Mouse (Mus musculus) lung, postnatal 14 days (tissue): ENCODE measurements around the gene Unc80.

Source experiments
- DNase-seq: peaks from one replicate; pipeline ENCODE4 v3.0.0; 2021

Unc80 gene

GRCm38 (mm10) chr1:66467821-66468703 is at the start of gene Unc80:
TSS of gene Unc80 (plus strand) at chr1:66468367.
- peak; percentile 55 for DNase-seq

- DNase-seq = no peak
Observed at GRCm38 (mm10) chr1:66426073-66426472, 42.1 kb upstream of the Unc80 start.

DNA sequence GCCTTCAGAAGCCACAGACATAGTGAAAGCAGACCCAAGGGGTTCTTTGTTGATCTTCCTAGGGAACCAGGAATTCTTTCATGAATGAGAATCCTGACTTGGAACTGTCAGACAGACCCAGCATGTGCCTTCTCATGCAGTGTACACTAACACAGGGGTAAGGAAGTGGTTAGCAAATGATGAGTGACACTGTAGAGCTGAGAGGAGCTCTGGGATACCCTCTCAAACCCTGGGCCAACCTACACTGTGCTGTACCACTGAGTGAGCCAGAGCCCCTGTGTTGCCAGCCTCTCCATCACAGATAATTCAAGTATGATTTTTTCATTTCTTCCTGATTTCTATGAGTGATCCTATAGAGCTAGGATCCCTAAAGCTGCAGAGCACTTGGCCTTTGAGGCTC is 37.2 kb upstream of the Unc80 start:
- no peak for DNase-seq

- no peak for DNase-seq
Observed at GRCm38 (mm10) chr1:66431472-66431871, 36.7 kb upstream of the Unc80 start.

- DNase-seq = no peak
Observed at GRCm38 (mm10) chr1:66438069-66438468, 30.1 kb upstream of the Unc80 start.

DNA sequence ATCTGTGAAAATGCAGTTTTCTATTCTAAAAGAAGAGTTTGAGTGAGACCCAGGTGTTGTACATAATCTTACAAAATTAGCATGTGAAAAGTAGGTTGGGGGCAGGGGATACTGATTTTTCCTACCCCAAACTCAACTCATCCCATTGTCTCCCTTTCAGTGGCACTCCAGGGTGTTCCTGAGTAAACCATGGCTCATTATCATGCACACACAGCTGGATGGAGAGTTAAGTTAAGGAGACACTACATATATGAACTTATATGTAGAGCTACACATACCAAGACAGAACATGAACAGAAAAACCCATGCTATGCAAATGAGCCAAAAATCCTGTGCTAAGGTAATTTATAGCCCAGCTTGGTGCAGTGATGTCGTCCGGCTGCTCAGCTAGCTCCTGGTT is 25.2 kb upstream of the Unc80 start:
- no peak for DNase-seq

- no peak for DNase-seq
Observed at GRCm38 (mm10) chr1:66449471-66449870, 18.7 kb upstream of the Unc80 start.

- no peak for DNase-seq
Observed at GRCm38 (mm10) chr1:66456580-66456979, 11.6 kb upstream of the Unc80 start.

DNA sequence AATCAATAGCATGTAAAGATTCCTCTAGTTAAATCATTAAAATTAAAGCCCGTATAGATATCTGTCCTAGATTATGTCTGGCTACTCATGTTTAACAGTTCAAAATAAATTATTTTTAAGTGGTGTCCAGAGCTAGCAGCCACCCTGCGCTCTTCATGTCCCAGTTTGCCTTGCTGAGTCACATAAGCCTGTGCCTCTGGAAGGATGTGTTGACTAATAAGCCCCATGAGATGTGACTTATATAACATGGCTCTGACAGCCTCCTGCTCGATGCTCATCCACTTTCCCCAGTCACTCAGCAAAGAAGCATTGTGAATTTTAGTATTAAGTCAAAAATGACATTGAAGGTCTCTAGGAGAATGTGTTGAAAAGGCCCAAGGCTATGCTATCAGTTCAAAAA is 10.4 kb upstream of the Unc80 start:
- DNase-seq = no peak

DNA sequence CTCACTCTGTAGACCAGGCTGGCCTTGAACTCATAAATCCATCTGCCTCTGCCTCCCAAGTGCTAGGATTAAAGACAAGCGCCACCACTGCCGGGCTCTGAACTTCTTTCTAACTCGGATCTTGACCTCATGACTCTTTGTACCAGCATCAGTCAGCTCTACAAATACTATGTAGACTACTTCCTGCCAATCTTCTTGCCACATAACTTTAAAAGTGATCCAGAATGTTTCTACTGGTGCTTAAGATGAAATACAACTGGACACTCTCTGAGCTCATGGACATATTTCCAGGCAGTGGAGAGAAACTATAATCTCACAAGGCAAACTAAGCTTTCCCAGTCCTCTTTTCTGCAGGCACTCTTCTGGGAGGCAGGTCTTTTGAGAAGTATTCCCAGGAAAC is 8.8 kb upstream of the Unc80 start:
- DNase-seq = no peak

- DNase-seq = no peak
Observed at GRCm38 (mm10) chr1:66460850-66461249, 7.3 kb upstream of the Unc80 start.

DNA sequence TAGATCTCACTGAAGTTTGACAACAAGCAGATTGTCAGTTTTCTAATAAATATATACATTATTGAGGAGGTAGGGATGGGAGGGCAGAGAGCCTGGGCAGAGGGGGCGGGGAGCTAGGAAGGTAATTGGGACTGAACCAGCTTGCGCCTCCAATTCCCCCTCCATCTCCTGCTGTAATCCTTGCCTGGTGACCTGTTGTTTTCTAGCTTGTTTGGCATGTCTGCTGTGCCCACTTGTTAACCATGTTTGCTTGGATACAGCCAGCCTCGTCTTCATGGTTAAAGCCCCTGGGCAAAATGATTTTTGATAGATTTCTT is 495 bp downstream of the Unc80 start:
- DNase-seq = no peak

- no peak for DNase-seq
Observed at GRCm38 (mm10) chr1:66482751-66483150, 14.6 kb downstream of the Unc80 start.

DNA sequence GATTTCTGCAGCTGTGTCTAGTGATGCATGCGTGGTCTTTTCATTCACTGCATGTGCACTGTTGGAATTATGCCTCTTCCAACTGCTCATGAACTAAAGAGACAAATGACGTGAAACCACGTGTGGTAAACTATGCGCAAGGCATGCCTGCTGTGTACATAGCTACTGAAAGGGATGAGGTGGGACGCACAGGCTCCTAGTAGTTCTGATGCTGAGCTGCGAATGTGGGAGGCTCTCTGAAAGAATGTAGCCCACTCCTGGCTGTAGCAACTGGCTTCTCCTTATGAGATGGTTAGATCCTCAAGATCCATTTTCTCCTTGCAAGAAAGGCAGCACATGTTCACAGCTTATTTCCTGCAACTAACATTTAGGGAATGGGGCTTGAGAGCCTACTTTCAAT is 24.9 kb downstream of the Unc80 start:
- no peak for DNase-seq

- DNase-seq = no peak
Observed at GRCm38 (mm10) chr1:66495310-66496012, 27.3 kb downstream of the Unc80 start.

DNA sequence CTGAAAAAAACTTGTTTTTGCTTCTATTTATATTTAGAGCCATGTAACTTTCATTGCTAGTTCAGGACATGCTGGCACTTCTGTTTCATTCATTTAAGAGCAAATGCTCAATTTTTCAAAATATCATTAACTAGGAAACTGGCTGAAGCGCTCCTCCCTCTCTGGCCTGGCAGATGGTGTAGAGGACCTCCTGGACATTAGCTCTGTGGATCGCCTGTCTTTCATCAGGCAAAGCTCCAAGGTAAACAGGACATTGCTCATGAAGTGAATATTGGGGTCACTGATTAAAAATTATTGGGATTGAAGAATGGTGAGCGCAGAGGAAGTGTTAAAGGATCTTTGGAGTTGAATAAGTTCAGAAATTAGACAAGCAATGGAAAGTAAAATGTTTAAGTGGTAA is 82.6 kb downstream of the Unc80 start:
- DNase-seq = no peak

GRCm38 (mm10) chr1:66552396-66552966 is 84.3 kb downstream of the Unc80 start:
- DNase-seq = no peak

DNA sequence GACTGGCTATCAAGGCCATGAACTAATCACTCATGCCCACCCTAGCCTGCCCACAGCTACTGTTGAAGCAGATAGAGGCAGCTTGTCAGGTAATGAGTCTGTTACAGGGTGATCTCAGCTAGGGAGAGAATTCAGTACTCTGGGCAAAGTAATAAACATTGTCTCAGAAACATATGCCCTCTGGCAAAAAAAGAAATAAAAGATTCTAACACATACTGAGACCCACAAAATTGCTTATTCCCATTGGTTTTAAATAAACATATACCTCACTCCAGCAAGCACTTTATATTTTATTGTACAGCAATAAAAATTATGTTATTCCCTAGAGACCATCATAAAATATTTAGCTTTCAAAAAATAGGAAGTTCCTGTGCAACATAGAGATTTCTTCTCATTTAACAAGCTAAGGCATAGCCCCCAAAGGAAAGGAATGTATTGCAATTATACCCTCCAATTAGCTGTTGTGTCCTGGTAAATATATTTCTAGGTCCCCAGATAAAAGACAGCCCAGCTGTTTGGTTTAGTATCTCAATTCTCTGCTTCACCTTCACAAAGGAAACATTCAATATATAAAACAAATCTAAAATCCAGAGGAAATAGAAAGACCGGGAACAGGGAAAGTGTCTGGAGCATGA is 93.6 kb downstream of the Unc80 start:
- DNase-seq = no peak

DNA sequence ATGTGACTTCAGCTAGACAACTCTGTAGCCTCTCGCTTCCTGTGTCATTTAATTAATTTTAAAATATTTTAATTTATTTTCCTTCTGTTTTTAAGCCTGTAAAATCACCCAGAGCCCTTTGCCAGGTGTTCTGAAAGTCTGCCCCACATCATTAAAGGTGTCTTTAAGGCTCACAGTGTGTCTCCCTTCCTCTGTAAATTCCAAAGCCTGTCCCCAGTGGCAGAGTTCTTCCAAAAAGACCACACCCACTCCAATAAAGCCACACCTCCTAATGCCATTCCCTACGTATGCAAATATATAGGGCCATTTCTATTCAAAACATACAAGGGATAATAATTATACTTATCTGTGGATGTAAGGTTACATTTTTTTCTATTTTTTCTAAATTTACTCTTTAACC is 94.2 kb downstream of the Unc80 start:
- DNase-seq = no peak

GRCm38 (mm10) chr1:66569736-66570135 is 101.6 kb downstream of the Unc80 start:
- DNase-seq = no peak

DNA sequence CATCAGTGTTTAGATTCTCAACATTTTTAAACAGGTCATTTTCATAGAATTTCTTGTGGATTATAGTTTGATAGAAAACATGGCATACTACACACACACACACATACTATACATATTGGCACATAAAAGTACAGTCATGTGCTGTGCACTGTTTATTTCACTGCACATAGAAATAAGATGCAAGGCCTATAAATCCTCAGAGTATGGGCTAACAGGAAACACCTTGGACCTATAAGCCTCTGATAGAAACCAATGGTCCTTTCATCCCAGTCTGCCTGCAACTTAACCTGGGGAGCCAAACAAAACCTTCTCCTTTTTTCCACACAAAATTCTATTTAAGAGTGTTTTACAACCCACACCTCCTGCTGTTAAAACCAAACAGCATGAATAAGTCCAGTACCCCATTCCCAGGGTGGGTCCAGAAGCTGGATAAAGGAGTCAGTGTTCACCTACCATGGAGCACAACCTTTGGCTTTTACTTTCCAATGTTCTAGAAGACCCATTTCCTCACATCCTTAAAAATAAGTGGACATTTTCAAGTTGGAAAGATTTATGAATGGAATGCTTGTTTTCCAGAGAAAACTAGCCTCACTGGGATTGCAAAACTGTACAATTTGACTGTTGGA is 129.1 kb downstream of the Unc80 start:
- DNase-seq = no peak

DNA sequence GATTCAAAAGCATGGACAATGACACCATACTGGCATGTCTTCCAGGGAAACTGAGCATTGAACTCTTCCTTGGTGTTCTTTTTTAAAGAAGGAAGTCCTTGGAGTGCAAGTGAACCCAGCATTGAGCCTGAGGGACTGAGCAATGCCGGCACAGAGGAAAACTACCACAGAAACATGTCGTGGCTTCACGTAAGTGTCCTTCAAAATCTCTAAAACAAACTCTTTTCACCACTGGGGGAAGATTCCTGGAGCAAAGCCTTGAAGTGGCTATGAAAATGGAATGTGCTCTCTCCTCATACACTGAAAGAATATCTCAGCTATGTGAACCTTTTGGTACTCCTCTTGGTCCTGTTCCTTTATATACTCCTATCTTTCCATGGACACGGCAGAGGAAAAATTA is 140.1 kb downstream of the Unc80 start:
- DNase-seq = no peak

GRCm38 (mm10) chr1:66617188-66617587 is 149.0 kb downstream of the Unc80 start:
- no peak for DNase-seq
